Mouse (Mus musculus) liver, embryonic 14.5 days (tissue): ENCODE results near the gene Alkal2.

Experiments
- CTCF ChIP-seq: IDR thresholded peaks from 2 replicates; pipeline ENCODE4 v1.5.1; 2016; ENCODE audit warnings: antibody characterized with exemption, low read depth, control low read depth
- EP300 ChIP-seq: IDR thresholded peaks from 2 replicates; pipeline ENCODE4 v1.6.1; 2016; ENCODE audit warnings: antibody characterized with exemption, low read depth

DNA sequence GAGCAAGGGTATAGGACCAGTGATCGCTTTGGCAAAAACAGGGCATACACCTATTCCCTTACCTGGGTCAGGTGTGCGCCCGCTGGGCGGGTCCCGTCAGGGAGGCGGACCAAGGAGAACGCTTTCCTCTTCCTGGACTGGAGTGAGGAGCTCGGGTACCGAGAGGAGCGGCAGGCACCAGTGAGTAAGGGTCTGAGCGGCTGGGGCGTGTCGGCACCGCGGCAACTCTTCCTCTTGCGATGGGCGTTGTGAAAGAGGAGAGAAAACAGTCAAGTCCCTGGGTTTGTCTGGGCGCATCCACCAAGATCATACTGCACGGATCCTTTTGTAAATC is 27.9 kb downstream of the Alkal2 start:
- TF ChIP-seq CTCF (no peak), EP300 (no peak)
